Comparison of ENCODE assay signal across 8 mouse cellular contexts in the genomic region with DNA sequence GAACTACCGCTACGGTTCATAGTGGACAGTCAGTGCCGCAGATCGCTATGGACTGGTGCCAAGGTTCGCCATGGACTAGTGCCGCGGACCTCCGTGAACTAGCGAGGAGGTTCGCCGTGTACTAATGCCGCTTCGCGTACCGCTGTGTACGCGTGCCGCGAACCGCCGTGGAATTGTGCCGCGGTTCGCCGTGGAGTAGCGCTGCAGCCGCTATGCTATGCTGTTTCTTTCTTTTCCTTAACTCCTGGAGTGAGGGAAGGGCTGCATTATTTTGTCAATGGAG.
DNase-seq lines count a peak whose midpoint lies in the region; ATAC-seq lines count a peak whose summit lies in the region.

No protein-coding gene starts in this region.

- H3K27me3 ChIP-seq in limb, embryonic 12.5 days = no peaks in the 10 kb centered on the region
- no peaks in the 10 kb centered on the region for H3K27me3 ChIP-seq in stomach, embryonic 14.5 days (ENCODE audit: control insufficient read depth, insufficient read depth, low read length)

- H3K9me3 ChIP-seq in limb, embryonic 12.5 days = peaks cover 54% of the 10 kb centered on the region
- H3K9me3 ChIP-seq in stomach, embryonic 14.5 days (ENCODE audit: control insufficient read depth, low read depth, low read length) = peaks cover 43% of the 10 kb centered on the region

- H3K27ac ChIP-seq in limb, embryonic 12.5 days = no peak overlapping the region
- no peak overlapping the region for H3K27ac ChIP-seq in stomach, embryonic 14.5 days (ENCODE audit: low read length)

- WGBS in limb, embryonic 12.5 days = 47% methylated on average over 27 of the region's 27 CpGs
- 52% methylated on average over 27 of the region's 27 CpGs for WGBS in stomach, embryonic 14.5 days

- peaks cover 36% of the 10 kb centered on the region for H3K4me1 ChIP-seq in limb, embryonic 12.5 days (replicated peaks)
- peaks cover 20% of the 10 kb centered on the region for H3K4me1 ChIP-seq in stomach, embryonic 14.5 days (ENCODE audit: control insufficient read depth, insufficient read depth, low read length)

- no peak for ATAC-seq in limb, embryonic 12.5 days (ENCODE audit: insufficient number of reproducible peaks, insufficient read depth, low FRiP score, low TSS enrichment, low read depth)
- ATAC-seq in stomach, embryonic 14.5 days (ENCODE audit: insufficient number of reproducible peaks, insufficient read depth, low FRiP score, low read depth) = no peak
- ATAC-seq in frontal cortex, adult (ENCODE audit: low TSS enrichment) = no peak

- H3K9ac ChIP-seq in limb, embryonic 12.5 days (replicated peaks) = peak overlapping the region; percentile 47
- H3K9ac ChIP-seq in stomach, embryonic 14.5 days (replicated peaks; ENCODE audit: low read depth, low read length) = no peak overlapping the region

- H3K4me2 ChIP-seq in limb, embryonic 12.5 days = peak overlapping the region; percentile 60
- H3K4me2 ChIP-seq in stomach, embryonic 14.5 days (replicated peaks; ENCODE audit: low read depth, low read length) = peak overlapping the region; percentile 47

- H3K36me3 ChIP-seq in limb, embryonic 12.5 days = peaks cover 8% of the 10 kb centered on the region; the same call in 1 of the 2 replicates
- no peaks in the 10 kb centered on the region for H3K36me3 ChIP-seq in stomach, embryonic 14.5 days (ENCODE audit: control insufficient read depth, insufficient read depth, low read length)

- intact Hi-C loops in left cerebral cortex, postnatal 14 days (cut with DNase I) = no loop called here

- peak; percentile 56 for DNase-seq in adrenal gland, postnatal 25 days
- no peak for DNase-seq in adrenal gland, postnatal 4 days (ENCODE audit: low spot score in 2 of 2)
- DNase-seq in testis, postnatal 10 days (ENCODE audit: low spot score) = peak; percentile 68
- no peak for DNase-seq in testis, postnatal 14 days (ENCODE audit: low spot score)
- no peak for DNase-seq in left cerebral cortex, postnatal 14 days (ENCODE audit: low spot score in 2 of 2)

- peak overlapping the region; percentile 34 for H3K4me3 ChIP-seq in limb, embryonic 12.5 days (replicated peaks)
- H3K4me3 ChIP-seq in stomach, embryonic 14.5 days (ENCODE audit: low read depth, low read length) = peak overlapping the region; percentile 24

Comparison
In these comparisons a context has a peak if more than half of its experiments do, and no peak if none do; other contexts are left out.
1. DNase-seq: peak in adrenal gland, postnatal 25 days (single experiment) and testis, postnatal 10 days (single experiment); none in adrenal gland, postnatal 4 days (0 of 2), testis, postnatal 14 days (single experiment) and left cerebral cortex, postnatal 14 days (0 of 2).